Mouse (Mus musculus): ENCODE measurements around the gene Prss44. TPM values are rescaled to one million over a fixed set of nuclear protein-coding genes. Genes with fewer than 3 reads are reported as not detected.
"Not testable (repeated sequence)": the region's sequence is repeated elsewhere in the genome, so short reads cannot be mapped to it uniquely, and the experiment has no call there.

Prss44 gene
- not detected for total RNA-seq (2021)

DNA sequence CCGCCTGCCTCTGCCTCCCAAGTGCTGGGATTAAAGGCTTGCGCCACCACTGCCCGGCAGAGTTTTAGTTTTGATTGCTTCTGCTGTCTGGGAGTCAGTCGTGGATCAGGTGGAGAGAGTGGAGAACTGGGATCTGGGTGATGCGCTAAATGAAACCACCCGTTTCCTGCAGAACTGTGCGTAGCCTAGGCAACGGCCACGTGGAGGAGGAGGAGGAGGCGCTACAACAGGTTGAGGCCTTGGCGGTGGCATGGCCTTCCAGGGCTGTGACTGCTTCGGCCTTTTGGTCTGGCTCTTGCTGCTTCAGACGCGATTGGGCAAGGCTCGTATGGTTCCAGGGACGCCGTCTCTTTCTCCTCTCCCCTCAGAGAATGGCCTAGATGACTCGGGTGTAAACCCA is at the start of gene Prss44:
Prss44 (plus strand) TSS at position 206 of the 400 bp plus-strand sequence.
- intact Hi-C loops (cut with DNase I), result no loop called here
- DNase-seq, result no peak

DNA sequence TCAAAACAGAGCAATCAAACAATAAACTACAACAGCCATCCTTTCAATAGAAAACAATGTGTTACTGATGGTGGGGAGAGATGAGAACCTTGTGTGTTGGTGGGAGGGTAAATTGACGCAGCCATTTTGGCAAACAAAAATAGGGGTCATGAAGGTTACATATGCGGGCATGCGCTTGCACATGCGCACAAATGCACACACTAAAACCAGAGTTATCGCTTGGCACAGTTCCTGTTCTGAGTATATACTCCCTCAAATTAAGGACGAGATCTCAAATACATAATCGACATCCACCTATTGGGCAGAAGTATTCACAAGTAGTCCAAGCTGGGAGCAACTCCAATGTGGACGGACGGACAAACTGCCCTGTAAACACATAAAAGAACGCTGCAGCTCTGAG is 41.5 kb upstream of the Prss44 start:
- DNase-seq, result no peak
- intact Hi-C loops (cut with DNase I), result no loop called here

DNA sequence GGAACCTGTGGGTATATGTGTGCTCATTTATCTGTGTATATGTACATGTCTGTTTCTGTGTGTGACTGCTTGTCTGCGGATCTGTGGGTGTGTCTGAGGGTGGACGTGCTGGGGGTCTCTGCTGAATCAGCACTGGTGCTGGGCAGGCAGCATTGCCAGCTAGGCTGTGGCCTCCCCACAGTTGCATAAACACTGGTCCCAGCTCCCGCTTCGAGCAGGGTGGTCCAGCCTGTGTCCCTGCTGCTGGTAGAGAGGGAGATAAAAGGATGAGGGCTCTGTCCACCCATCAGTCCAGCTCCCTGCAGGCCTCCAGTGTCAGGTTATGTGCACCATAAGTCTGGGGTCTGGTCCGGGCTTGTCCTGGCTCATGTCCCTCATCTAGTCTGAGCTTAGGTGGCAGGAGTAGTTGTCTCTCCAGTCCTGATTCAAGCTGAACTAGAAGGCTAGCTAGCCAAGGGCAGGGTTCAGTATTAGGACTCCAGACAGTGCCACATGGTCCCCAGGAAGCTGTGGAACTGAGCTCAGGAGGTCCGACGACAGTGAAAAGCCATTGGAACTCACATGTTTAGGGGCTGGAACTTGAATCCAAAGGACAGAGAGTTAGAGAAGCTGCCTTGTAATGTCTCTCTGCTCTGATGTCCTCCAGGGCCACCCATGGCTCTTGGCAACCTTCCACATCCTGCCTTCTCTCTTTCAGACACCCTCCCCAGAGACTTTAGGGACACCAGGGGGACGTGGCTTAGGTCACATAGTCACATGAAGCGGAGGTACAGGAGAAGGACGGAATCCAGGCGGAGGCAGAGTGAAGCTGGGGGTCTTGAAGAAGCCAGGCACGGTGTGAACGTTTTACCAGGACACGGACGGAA is 39.2 kb upstream of the Prss44 start:
- no peak for DNase-seq
- intact Hi-C loops (cut with DNase I), result loop anchor here (5.0 kb wide), 1 partner anchor 127 kb away; no protein-coding TSS in a partner anchor

DNA sequence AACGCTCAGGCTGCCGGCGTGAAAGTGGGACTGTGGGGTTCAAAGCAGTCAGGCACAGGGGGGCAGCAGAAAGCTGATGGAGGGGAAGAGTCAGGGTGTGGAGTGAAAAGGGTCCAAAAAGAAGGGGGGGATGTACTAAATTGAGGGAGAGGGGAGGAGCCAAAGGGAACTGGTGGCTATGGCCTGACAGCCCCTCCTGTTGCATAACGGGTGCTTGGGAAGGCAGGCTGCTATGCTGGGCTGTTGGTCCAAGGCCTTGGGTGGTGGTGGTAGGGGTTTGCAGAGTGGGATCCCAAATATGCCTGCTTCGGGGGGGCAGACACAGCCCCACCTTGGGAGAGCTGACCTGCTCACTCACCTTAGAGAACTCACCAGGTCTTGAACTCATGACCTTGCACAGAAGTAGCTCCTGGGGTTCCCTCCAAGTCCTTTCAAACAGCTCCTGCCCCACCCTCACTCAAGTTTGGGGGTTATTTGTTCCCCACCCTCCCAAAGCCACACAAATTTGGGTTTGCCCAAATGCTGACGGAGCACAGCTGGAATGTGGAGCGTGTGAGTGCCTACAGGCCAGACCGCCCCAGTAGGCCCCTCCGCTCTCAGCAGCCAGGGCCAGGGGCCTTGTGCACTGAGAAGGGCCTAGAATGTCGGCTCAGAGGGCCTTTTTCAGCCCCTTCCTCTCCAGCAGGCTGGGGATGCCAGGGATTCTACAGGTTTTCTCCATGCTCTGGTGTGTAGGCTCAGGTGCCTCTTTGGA is 38.3 kb upstream of the Prss44 start:
- intact Hi-C loops (cut with DNase I), result loop anchor here (5.0 kb wide), 1 partner anchor 128 kb away; no protein-coding TSS in a partner anchor

DNA sequence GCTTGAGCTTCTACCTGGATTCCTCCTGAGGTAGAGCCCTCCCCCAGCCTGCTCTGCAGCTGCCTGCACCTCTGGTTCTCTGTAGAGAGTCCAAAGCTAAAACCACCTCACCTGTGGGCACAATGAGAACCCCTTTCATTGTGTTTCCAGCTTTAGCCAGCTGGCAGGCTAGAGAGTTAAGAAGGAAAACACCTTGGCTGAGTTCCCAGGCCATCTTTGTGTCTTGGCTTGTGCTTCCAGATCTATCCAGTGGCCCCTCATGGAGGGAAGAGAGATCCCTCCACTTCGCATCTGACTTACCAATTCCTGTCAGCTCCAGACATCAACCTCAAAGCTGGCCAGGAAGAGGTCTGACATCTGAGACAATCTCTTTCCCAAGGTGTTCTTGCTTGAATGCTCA is 35.7 kb upstream of the Prss44 start:
- DNase-seq, result no peak
- intact Hi-C loops (cut with DNase I), result loop anchor here (5.0 kb wide), 1 partner anchor 131 kb away; no protein-coding TSS in a partner anchor

More for the DNA sequence above, 38.3 kb upstream of the Prss44 start:
- no peak for DNase-seq

DNA sequence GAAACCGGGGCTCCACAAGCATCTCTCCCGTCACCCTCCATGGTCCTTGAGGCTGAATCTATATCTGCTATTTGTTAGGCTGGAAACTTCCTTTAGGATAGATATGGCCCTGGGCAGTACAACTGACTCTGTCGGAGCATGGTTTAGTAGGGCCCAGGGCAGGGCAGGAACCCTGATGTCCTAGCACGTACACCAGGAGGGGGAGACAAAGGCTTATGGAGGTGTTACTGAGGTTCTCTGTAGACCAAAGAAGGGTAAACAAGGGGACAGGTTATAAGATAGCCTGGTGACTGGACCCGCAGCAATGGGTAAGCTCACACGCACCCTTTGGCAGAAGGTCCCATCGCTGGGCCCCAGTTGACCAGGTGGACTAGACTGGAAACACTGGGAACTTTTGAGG is 35.2 kb upstream of the Prss44 start:
- DNase-seq, result no peak
- intact Hi-C loops (cut with DNase I), result loop anchor here (5.0 kb wide), 1 partner anchor 131 kb away; no protein-coding TSS in a partner anchor

DNA sequence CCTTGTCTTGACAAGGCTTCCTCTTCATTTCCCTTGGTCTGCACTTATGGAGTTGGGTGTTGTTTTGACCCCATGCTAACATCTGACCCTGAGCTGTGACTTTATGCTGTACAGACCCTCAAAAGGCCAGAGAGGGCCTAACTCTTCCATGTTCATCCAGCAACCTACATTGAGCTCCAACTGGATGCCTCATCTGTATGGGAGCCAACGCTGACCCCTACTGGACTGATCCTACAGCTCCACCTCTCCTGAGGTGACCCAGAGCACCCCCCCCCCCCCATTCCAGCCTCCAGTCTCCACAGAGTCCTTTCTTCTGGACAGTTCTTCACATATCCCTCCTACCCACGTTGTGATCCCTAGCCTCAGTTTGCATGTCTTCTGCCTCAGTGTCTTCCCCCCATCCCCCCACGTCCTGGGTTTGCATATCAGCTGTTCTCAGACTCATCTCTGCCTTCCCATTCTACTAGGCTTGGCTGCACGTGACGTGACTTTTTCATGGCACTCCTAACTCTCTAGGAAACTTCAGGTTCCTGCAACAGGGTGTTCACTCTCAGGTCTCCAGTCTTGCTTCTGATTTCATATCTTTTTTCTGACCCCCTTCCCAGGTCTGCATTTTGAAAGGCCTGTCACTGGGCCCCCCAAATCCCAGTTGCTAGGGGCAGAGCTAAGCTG is 34.4 kb upstream of the Prss44 start:
- DNase-seq, result no peak
- intact Hi-C loops (cut with DNase I), result loop anchor here (5.0 kb wide), 1 partner anchor 132 kb away; no protein-coding TSS in a partner anchor

DNA sequence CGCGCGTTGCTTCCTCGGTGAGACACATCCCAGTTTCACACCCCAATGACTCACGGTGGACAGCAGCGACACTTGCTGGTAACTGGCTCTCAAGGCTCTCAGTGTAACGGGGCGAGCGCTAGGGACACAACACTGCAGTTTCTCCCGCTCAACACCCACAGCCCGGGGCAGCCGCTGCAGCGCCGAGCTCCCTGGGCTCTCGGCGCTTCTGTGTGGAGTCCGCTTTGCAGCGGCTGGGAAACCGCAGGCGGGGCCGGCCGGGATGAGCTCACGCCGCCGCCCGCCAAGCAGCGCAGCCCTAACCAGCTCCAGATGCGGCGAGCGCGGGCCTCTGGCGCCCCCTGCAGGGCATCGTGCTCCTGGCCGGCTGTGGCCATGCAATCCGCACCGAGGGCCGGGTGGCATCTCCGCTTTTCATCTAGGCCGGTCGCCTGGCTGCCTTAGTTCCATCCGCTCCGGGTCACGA is 32.5 kb upstream of the Prss44 start:
- DNase-seq, result peak; percentile 98
- intact Hi-C loops (cut with DNase I), result loop anchor here (1.0 to 5.0 kb wide), 5 partner anchors 52 to 368 kb away; partner anchors contain the start of gene Lrrc2

DNA sequence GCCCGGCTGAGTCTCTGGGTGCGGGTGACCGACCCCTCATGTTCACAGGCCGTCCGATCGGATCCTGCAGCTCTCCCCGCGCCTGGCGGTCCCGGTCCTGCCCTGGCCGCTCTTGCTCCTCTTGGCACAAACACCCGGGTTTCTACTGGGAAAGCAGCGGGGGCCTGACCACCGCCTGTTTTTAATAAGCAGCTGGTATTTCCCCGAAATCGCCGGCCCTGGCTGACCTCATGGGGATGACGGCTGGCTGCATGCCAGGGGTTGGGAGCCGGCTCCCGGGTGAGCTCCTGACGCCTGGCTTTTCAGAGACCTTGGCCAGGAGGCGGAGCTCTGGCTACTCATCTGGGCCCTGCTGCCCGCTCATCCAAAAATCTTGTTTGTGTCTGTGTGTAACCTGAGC is 32.1 kb upstream of the Prss44 start:
- peak; percentile 87 to 88 for DNase-seq

DNA sequence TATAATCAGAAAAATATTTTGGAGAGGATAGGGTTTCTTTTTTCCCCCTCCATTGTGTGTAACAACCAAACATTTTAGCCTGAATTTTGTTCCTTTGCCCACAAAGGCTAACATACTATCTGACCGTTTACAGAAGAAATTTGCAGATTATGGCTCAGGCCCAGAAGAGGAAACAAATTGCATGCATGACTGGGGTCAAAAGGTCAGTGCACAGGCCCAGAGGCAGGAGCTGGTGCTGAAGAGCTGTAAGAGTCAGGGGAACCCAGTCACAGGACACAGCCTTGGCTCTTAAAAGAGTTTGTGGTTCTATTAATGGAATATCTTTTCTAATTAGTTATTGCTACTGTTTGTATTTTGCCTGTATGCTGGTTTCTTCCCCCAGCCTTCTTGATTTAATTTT is 30.2 kb upstream of the Prss44 start:
- DNase-seq, result no peak
- intact Hi-C loops (cut with DNase I), result loop anchor here (2.0 to 5.0 kb wide), 2 partner anchors 87 to 169 kb away; partner anchors contain the start of gene Lrrc2

More for the DNA sequence above, 32.1 kb upstream of the Prss44 start:
- intact Hi-C loops (cut with DNase I), result loop anchor here (1.0 to 5.0 kb wide), 6 partner anchors 52 to 368 kb away; partner anchors contain the start of gene Lrrc2

DNA sequence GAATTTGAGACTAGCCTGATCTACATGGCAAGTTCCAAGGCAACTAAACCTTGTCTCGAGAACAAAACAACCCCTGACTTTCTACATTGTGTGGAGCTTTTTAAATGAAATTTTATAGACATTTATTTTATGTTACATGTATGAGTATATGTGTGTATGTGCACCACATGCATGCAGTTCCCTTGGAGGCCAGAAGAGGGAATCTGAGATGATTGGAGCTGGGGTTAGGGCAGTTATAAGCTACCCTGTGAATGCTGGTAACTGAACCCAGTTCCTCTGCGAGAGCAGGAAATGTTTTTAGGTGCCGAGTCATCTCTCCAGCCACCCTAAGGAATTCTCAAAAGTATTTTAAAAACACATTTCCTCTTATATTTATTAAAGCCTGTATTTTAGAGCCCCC is 25.6 kb upstream of the Prss44 start:
- DNase-seq, result no peak
- intact Hi-C loops (cut with DNase I), result no loop called here

DNA sequence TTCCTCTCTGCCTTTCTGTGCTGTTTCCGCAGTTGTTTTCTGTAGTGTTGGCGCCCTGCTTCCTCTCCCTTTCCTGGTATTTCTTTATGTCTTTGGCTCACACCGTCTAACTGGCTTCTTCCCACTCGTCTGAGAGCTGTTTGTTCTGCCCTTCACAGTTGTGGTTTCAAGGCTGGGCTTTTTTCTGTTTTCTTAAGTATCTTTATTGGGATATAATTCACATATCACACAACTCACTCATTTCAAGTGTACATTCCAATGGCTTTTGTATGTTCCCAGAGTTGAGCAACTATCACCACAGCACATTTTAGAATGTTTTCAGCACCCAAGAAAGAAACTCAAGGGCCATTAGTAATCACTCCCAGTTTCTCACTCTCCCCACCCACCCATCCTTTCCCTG is 23.3 kb upstream of the Prss44 start:
- no peak for DNase-seq

DNA sequence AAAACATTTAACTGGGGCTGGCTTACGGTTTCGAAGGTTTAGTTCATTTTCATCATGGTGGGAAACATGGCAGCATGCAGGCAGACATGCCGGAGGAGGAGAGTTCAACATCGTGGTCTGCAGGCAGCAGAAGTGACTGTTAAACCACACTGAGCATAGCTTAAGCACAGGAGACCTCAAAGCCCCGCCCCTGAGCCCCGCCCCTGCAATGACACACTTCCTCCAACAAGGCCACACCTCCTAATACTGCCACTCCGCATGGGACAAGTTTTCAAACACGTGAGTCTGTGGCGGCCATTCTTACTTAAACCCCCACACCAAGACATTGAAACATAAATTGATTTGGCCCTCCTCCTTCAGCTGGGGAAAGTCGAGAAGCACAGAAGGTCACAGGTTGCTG is 16.8 kb upstream of the Prss44 start:
- DNase-seq, result no peak
- intact Hi-C loops (cut with DNase I), result no loop called here

More for the DNA sequence above, 23.3 kb upstream of the Prss44 start:
- intact Hi-C loops (cut with DNase I), result no loop called here

DNA sequence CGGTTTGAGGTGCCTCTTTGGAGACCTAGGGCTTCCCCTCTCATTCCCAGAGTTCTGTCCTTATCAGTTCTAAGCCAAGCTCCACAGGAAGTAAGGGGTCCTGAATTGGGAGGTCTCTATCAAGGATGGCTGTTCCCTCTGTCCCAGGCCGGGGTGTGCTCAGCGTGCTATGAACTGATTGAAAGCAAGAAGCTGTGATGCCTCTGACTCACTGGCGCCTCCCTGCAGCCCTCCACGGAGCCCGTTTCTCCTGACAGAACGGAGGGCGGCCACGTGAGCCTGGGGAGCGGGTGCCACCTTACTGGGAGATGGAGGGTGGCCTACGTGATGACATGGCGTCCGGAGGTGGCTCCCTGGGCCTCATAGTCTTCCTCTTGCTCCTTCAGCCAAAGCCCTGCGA is 15.9 kb upstream of the Prss44 start, which contains the start of gene Prss42:
Prss42 (plus strand) TSS at position 301 of the 400 bp plus-strand sequence.
- no peak for DNase-seq
- intact Hi-C loops (cut with DNase I), result no loop called here

DNA sequence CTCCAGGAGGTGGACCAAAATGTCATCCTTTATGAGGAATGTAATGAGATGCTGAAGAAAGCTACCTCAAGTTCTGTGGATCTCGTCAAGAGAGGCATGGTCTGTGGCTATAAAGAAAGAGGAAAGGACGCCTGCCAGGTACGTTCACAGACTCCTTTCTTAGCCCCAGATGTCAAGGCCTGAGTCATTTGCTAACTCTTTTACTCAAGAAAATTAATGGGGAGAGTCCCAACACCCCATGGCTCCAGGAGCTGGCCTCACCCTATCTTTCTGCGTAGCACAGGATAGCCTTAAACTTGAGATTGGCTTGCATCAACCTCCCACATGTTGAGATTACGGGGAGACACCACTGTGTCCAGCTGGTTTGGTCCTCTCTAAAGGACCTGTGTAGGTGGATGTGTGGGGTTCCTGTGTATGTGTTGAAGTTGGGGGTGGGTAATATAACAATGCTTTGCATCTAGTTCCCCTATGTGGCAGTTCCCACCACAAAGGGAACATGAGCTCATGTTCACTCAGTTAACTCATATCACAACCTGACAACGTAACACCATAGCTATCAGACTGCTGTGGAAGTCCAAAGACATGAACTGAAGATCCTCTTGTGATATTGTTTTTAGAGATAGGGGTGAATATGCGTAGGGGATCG is 12.8 kb upstream of the Prss44 start:
- DNase-seq, result no peak
- intact Hi-C loops (cut with DNase I), result no loop called here

DNA sequence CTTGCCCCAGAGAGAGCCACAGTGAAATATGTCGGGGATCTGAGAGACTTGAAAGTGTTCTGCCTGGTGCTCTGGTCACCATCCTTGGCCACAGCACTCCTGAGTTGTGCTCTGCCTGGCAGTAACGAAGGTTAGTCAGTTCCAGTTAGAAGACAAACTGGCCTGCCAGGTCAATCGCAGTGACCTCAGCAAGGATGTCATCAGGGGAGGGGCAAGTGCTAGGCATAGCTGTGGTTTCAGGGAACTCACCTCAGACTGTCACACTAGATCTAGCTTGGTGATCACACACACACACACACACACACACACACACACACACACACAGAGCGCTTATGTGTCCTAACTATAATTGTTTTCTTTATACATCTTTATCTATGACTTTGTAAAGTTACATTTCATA is 10.5 kb upstream of the Prss44 start:
- DNase-seq, result no peak
- intact Hi-C loops (cut with DNase I), result no loop called here

DNA sequence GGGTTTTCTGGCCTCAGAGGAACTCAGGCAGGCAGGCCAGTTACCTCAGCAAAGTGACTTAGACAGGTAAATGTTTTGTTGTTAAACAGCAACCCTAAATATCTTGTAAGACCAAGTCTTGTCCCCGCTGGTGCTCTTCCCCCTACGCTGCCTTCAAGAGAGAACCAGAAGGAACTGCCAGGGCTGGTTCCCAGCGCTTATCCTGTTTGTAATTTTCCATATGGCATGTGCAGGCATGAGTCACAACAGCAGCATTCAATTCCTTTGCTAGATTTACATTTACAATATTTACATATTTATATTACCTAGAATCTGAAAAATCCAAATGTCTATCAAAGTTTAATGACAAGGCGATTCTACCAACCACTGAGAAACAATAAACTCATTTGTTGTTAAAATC is 3.7 kb upstream of the Prss44 start:
- intact Hi-C loops (cut with DNase I), result no loop called here

DNA sequence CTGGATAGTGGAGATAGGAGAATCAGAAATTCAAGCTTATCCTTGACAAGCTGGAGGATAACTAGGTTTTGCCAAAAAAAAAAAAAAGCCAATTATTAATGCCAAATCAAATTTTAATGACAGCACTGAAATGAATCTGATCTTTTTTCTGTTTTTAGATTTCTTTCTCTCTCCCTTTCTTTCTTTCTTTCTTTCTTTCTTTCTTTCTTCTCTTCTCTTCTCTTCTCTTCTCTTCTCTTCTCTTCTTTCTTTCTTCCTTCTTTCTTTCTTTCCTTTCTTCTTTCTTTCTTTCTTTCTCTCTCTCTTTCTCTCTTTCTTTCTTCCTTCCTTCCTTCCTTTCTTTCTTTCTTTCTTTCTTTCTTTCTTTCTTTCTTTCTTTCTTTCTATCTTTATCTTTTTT is 6.8 kb downstream of the Prss44 start:
- intact Hi-C loops (cut with DNase I); DNase-seq: not testable (repeated sequence)

More for the DNA sequence above, 3.7 kb upstream of the Prss44 start:
- DNase-seq, result no peak

DNA sequence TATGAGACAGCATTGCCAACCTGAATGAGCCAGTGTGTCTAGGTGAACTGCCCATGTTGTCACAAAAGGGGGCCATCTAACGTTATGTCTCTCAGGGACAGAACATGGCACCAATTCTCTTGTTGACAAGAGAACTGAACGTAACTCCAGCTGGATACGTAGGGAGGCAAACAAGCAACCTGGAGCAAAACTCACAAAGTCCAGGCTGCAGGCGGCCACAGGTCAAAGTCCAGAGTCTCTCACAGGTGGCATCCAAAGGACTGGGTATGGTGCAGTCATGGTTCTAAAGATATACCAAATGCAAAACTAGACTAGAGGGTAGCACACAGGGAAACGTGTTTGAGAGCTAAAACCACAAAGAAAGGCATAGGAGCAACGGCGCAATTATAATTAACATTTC is 7.6 kb downstream of the Prss44 start:
- intact Hi-C loops (cut with DNase I), result no loop called here
- no peak for DNase-seq

DNA sequence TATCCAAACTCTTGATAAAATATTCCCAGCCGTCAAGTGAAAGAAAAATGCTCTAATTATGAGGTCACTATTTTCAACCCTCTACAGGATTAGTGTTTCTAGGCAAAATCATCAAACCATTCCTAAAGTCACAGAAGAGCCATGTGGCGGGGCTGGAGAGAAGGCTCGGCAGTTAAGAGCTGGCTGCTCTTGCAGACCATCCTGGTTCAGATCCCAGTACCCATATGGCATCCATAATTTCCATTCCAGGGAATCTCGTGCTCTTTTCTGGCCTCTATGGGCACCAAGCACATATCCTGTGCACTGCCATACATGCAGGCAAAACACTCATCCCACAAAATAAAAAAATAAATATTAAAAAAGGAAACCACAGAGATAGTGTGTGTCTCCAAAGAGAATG is 11.6 kb downstream of the Prss44 start:
- DNase-seq, result no peak
- intact Hi-C loops (cut with DNase I), result no loop called here

Measured in heart, postnatal 36 days (tissue).